Mouse (Mus musculus) lung, embryonic 14.5 days (tissue): ENCODE results near the gene Ebi3. TPM values are rescaled to one million over a fixed set of nuclear protein-coding genes. Genes with fewer than 3 reads are reported as not detected.

Experiments
- ATAC-seq: fragments of 200-750 bp; cut with Nextera tagmentation; 2 replicates; pipeline ENCODE4 v1.8.0; 2017; ENCODE audit warnings: mild to moderate bottlenecking, moderate TSS enrichment, moderate library complexity; ENCODE audit not compliant: insufficient read depth
- DNase-seq: peaks from one replicate; pipeline ENCODE4 v3.0.0-alpha.2; 2015
- H3K27ac ChIP-seq: fragments of 300-500 bp; sonication (generic); 2 replicates; pipeline ENCODE4 v1.5.1; 2014; ENCODE audit warnings: low read depth, mild to moderate bottlenecking, moderate library complexity
- H3K27me3 ChIP-seq: fragments of 300-500 bp; sonication (generic); 2 replicates; pipeline ENCODE4 v1.6.1; 2014; ENCODE audit warnings: low read length, control low read depth; ENCODE audit not compliant: insufficient read depth
- H3K36me3 ChIP-seq: fragments of 300-500 bp; sonication (generic); 2 replicates; pipeline ENCODE4 v1.6.1; 2014; ENCODE audit warnings: control low read depth; ENCODE audit not compliant: insufficient read depth
- H3K4me1 ChIP-seq: fragments of 300-500 bp; sonication (generic); 2 replicates; pipeline ENCODE4 v1.6.1; 2014; ENCODE audit warnings: antibody characterized with exemption, control low read depth; ENCODE audit not compliant: insufficient read depth
- H3K4me2 ChIP-seq: fragments of 300-500 bp; sonication (generic); 2 replicates; pipeline ENCODE4 v1.6.1; 2014; ENCODE audit warnings: mild to moderate bottlenecking
- H3K4me3 ChIP-seq: fragments of 300-500 bp; sonication (generic); 2 replicates; pipeline ENCODE4 v1.5.1; 2014; ENCODE audit warnings: low read depth, low read length
- H3K9ac ChIP-seq: fragments of 300-500 bp; sonication (generic); 2 replicates; pipeline ENCODE4 v1.6.1; 2014
- H3K9me3 ChIP-seq: fragments of 300-500 bp; sonication (generic); 2 replicates; pipeline ENCODE4 v1.6.1; 2016; ENCODE audit warnings: low read depth, low read length, control low read depth
- CTCF ChIP-seq: IDR thresholded peaks from 2 replicates; pipeline ENCODE4 v1.5.1; 2016; ENCODE audit warnings: antibody characterized with exemption, low read depth
- WGBS: fragments of 180-500 bp; shearing (Covaris S2); extraction: QIAGEN DNeasy Blood & Tissue Kit; methylation state at CpG from one replicate; pipeline ENCODE4 v1.1.7; 2014; 5-methylcytosine and 5-hydroxymethylcytosine counted together
- polyA plus RNA-seq: library from polyadenylated mRNA; unstranded; fragments of >200 nt; fragmentation: Nextera tagmentation; extraction: Ambion mirVana; gene quantifications from 2 replicates; pipeline ENCODE4 v1.2.1, GENCODE M21; 2014

The Ebi3 gene
- polyA plus RNA-seq, 1 experiment from 2014 or later = 1.7 TPM

GRCm38 (mm10) chr17:55976255-55976862 is 23.9 kb downstream of the Ebi3 start:
- DNase-seq (peak; percentile 87), ATAC-seq (peak; percentile 81)
- TF ChIP-seq CTCF = peak; percentile 80
- 0 out of 2 replicates have a peak, but pooled peaks cover 3% of the 10 kb centered on the region for H3K36me3 ChIP-seq
- H3K9me3 ChIP-seq = no peaks in the 10 kb centered on the region
- H3K27me3 ChIP-seq = peaks cover 4% of the 10 kb centered on the region; the same call in 1 of the 2 replicates
- no peak overlapping the region for H3K9ac ChIP-seq
- 12% methylated on average over 13 of the region's 13 CpGs for WGBS
- H3K4me1 ChIP-seq = no peaks in the 10 kb centered on the region
- H3K4me2 ChIP-seq = peak overlapping the region; percentile 3; the same call in 1 of the 2 replicates
- no peak overlapping the region for H3K27ac ChIP-seq
- no peak overlapping the region for H3K4me3 ChIP-seq

- 0 out of 2 replicates have a peak, but pooled peaks cover 3% of the 10 kb centered on the region for H3K36me3 ChIP-seq
- H3K4me1 ChIP-seq = no peaks in the 10 kb centered on the region
- no peak overlapping the region for H3K27ac ChIP-seq
- TF ChIP-seq CTCF = no peak
- H3K9ac ChIP-seq = no peak overlapping the region
- no peak for ATAC-seq
- WGBS = 24% methylated on average over 3 of the region's 3 CpGs
- H3K9me3 ChIP-seq = no peaks in the 10 kb centered on the region
- H3K4me2 ChIP-seq = no peak overlapping the region
- no peak overlapping the region for H3K4me3 ChIP-seq
- no peaks in the 10 kb centered on the region for H3K27me3 ChIP-seq
- no peak for DNase-seq
Measured at GRCm38 (mm10) chr17:55977301-55977700, 24.9 kb downstream of the Ebi3 start.

GRCm38 (mm10) chr17:55986030-55986961 is 33.9 kb downstream of the Ebi3 start, which contains the start of gene Fsd1:
TSS of gene Fsd1 (plus strand) at chr17:55986509.
- no peaks in the 10 kb centered on the region for H3K36me3 ChIP-seq
- peak within 1 kb of the TSS; percentile 46 for H3K4me3 ChIP-seq
- no peaks in the 10 kb centered on the region for H3K27me3 ChIP-seq
- peak; percentile 50 for ATAC-seq
- no peaks in the 10 kb centered on the region for H3K4me1 ChIP-seq
- no peak for TF ChIP-seq CTCF
- H3K27ac ChIP-seq = no peak within 1 kb of the TSS
- H3K9ac ChIP-seq = peak within 1 kb of the TSS; percentile 52
- WGBS = 7% methylated on average over 34 of the region's 35 CpGs
- peak within 1 kb of the TSS; percentile 76 for H3K4me2 ChIP-seq
- DNase-seq = peak; percentile 83
- no peaks in the 10 kb centered on the region for H3K9me3 ChIP-seq

- Histone ChIP-seq H3K4me1 (no peaks in the 10 kb centered on the region), H3K9me3 (no peaks in the 10 kb centered on the region), H3K27me3 (no peaks in the 10 kb centered on the region), H3K9ac (no peak overlapping the region), H3K27ac (no peak overlapping the region), H3K36me3 (no peaks in the 10 kb centered on the region), H3K4me3 (no peak overlapping the region), H3K4me2 (no peak overlapping the region)
- no peak for DNase-seq
- 75% methylated on average over 8 of the region's 8 CpGs for WGBS
- TF ChIP-seq CTCF = no peak
- ATAC-seq = no peak
Measured at GRCm38 (mm10) chr17:55990278-55990898, 37.9 kb downstream of the Ebi3 start.

GRCm38 (mm10) chr17:55996007-55996406 is 43.6 kb downstream of the Ebi3 start:
- H3K27me3 ChIP-seq = peaks cover 10% of the 10 kb centered on the region; the same call in 1 of the 2 replicates
- no peaks in the 10 kb centered on the region for H3K9me3 ChIP-seq
- H3K9ac ChIP-seq = no peak overlapping the region
- no peak overlapping the region for H3K4me2 ChIP-seq
- no peak for ATAC-seq
- no peak for DNase-seq
- no peak for TF ChIP-seq CTCF
- H3K36me3 ChIP-seq = no peaks in the 10 kb centered on the region
- no peaks in the 10 kb centered on the region for H3K4me1 ChIP-seq
- 80% methylated on average over 15 of the region's 15 CpGs for whole genome bisulfite sequencing
- H3K27ac ChIP-seq = no peak overlapping the region
- no peak overlapping the region for H3K4me3 ChIP-seq

GRCm38 (mm10) chr17:55999794-56000499 is 47.5 kb downstream of the Ebi3 start:
- DNase-seq (no peak), ATAC-seq (0 out of 2 replicates have a peak, but pooled peaks have one; percentile 3)
- Histone ChIP-seq H3K4me1 (no peaks in the 10 kb centered on the region), H3K9ac (no peak overlapping the region), H3K9me3 (no peaks in the 10 kb centered on the region), H3K27ac (no peak overlapping the region), H3K27me3 (peaks cover 10% of the 10 kb centered on the region; the same call in 1 of the 2 replicates), H3K36me3 (no peaks in the 10 kb centered on the region), H3K4me2 (peak overlapping the region; percentile 32), H3K4me3 (0 out of 2 replicates have a peak overlapping the region, but pooled peaks have one; percentile 4)
- WGBS = 10% methylated on average over 30 of the region's 30 CpGs
- no peak for TF ChIP-seq CTCF
